Mouse (Mus musculus) inflammation-experienced regulatory T-cells (primary cell): ENCODE results near the gene Vrtn. TPM values are rescaled to one million over a fixed set of nuclear protein-coding genes. Genes with fewer than 3 reads are reported as not detected.

Experiments used
- polyA plus RNA-seq, 2 experiments: library from polyadenylated mRNA; unstranded; fragments of 100-300 nt; shearing (Covaris generic); gene quantifications; one replicate each; pipeline ENCODE4 v1.2.1; 2017

The Vrtn gene
- polyA plus RNA-seq, result under 1 TPM; 0.13 to 0.15 TPM

GRCm38 (mm10) chr12:84640654-84641053 lies at the start of gene Vrtn:
TSS of gene Vrtn (plus strand) at chr12:84641019.

GRCm38 (mm10) chr12:84616977-84617630 lies 23.7 kb upstream of the Vrtn start, which contains the start of gene Abcd4:
TSS of gene Abcd4 (minus strand) at chr12:84617413.

GRCm38 (mm10) chr12:84698319-84699081 lies 57.7 kb downstream of the Vrtn start, which contains the start of gene Syndig1l:
TSS of gene Syndig1l (minus strand) at chr12:84698831.

Other genes with a start within 250 kb of the Vrtn start
- gene Entpd5, start 232.0 kb upstream of the Vrtn start, polyA plus RNA-seq, result 10 to 100 TPM; 36.4 to 85.2 TPM
- 1 to 10 TPM; 1.0 to 1.3 TPM for gene Bbof1, start 231.9 kb upstream of the Vrtn start, polyA plus RNA-seq
- gene Rnf113a2, start 223.8 kb upstream of the Vrtn start, polyA plus RNA-seq, result 10 to 100 TPM; 30.8 to 34.0 TPM
- 10 to 100 TPM; 16.4 to 20.2 TPM for gene Aldh6a1, start 190.0 kb upstream of the Vrtn start, polyA plus RNA-seq
- gene Lin52, start 189.6 kb upstream of the Vrtn start, polyA plus RNA-seq, result 10 to 100 TPM; 17.9 to 32.0 TPM
- gene Vsx2, start 71.3 kb upstream of the Vrtn start, polyA plus RNA-seq, result under 1 TPM in 1 of 2 experiments, not detected in 1; 0.17 TPM
- gene Abcd4, start 23.6 kb upstream of the Vrtn start, polyA plus RNA-seq, result 10 to 100 TPM; 23.3 to 24.6 TPM
- gene Syndig1l, start 57.8 kb downstream of the Vrtn start, polyA plus RNA-seq, result under 1 TPM in 1 of 2 experiments, not detected in 1; 0.81 TPM
- 100 to 1,000 TPM in 1 of 2 experiments, 10 to 100 TPM in 1; 91.1 to 104 TPM for gene Npc2, start 132.1 kb downstream of the Vrtn start, polyA plus RNA-seq
- 100 to 1,000 TPM in 1 of 2 experiments, 10 to 100 TPM in 1; 97.4 to 126 TPM for gene Isca2, start 132.2 kb downstream of the Vrtn start, polyA plus RNA-seq
- gene Ltbp2, start 235.5 kb downstream of the Vrtn start, polyA plus RNA-seq, result under 1 TPM in 1 of 2 experiments, not detected in 1; 0.20 TPM